Mouse (Mus musculus) neural tube, embryonic 13.5 days (tissue): ENCODE data around the gene Tnrc18. TPM values are rescaled to one million over a fixed set of nuclear protein-coding genes. Genes with fewer than 3 reads are reported as not detected.

Source experiments
- ATAC-seq: fragments of 200-750 bp; cut with Nextera tagmentation; 2 replicates; pipeline ENCODE4 v1.8.0; 2017; ENCODE audit warnings: low read depth, mild to moderate bottlenecking, moderate TSS enrichment, moderate library complexity
- H3K27ac ChIP-seq: fragments of 300-500 bp; sonication (generic); replicated peaks from 2 replicates; pipeline ENCODE4 v1.5.1; 2015; ENCODE audit warnings: moderate library complexity, mild to moderate bottlenecking, inconsistent platforms
- H3K27me3 ChIP-seq: fragments of 300-500 bp; sonication (generic); 2 replicates; pipeline ENCODE4 v1.6.1; 2015; ENCODE audit warnings: mild to moderate bottlenecking, inconsistent platforms
- H3K36me3 ChIP-seq: fragments of 300-500 bp; sonication (generic); 2 replicates; pipeline ENCODE4 v1.6.1; 2015; ENCODE audit warnings: mild to moderate bottlenecking, inconsistent platforms
- H3K4me1 ChIP-seq: fragments of 300-500 bp; sonication (generic); replicated peaks from 2 replicates; pipeline ENCODE4 v1.6.1; 2015; ENCODE audit warnings: inconsistent platforms
- H3K4me2 ChIP-seq: fragments of 300-500 bp; sonication (generic); 2 replicates; pipeline ENCODE4 v1.6.1; 2015; ENCODE audit warnings: inconsistent platforms, mild to moderate bottlenecking, moderate library complexity
- H3K4me3 ChIP-seq: fragments of 300-500 bp; sonication (generic); 2 replicates; pipeline ENCODE4 v1.5.1; 2015; ENCODE audit warnings: mild to moderate bottlenecking, inconsistent platforms
- H3K9ac ChIP-seq: fragments of 300-500 bp; sonication (generic); 2 replicates; pipeline ENCODE4 v1.6.1; 2015; ENCODE audit warnings: moderate library complexity, mild to moderate bottlenecking, inconsistent platforms
- H3K9me3 ChIP-seq: fragments of 300-500 bp; sonication (generic); 2 replicates; pipeline ENCODE4 v1.6.1; 2016; ENCODE audit warnings: inconsistent platforms
- whole genome bisulfite sequencing: fragments of 180-500 bp; shearing (Covaris S2); methylation state at CpG from one replicate; pipeline ENCODE4 v1.1.7; 2015; 5-methylcytosine and 5-hydroxymethylcytosine counted together
- polyA plus RNA-seq: library from polyadenylated mRNA; unstranded; fragments of >200 nt; fragmentation: Nextera tagmentation; extraction: Ambion mirVana; gene quantifications from 2 replicates; pipeline ENCODE4 v1.2.1, GENCODE M21; 2015

The Tnrc18 gene
- polyA plus RNA-seq, 1 experiment from 2014 or later = 30.3 TPM

GRCm38 (mm10) chr5:142812976-142813721 is 4.3 kb downstream of the Tnrc18 start:
- 3% methylated on average over 18 of the region's 18 CpGs for WGBS
- ATAC-seq = no peak
- H3K4me3 ChIP-seq = peak overlapping the region; percentile 97
- H3K36me3 ChIP-seq = peaks cover 30% of the 10 kb centered on the region
- H3K4me1 ChIP-seq = peaks cover 46% of the 10 kb centered on the region
- peak overlapping the region; percentile 99 for H3K9ac ChIP-seq
- H3K9me3 ChIP-seq = no peaks in the 10 kb centered on the region
- H3K4me2 ChIP-seq = peak overlapping the region; percentile 99
- peak overlapping the region; percentile 100 for H3K27ac ChIP-seq
- no peaks in the 10 kb centered on the region for H3K27me3 ChIP-seq

GRCm38 (mm10) chr5:142812621-142812975 is 4.9 kb downstream of the Tnrc18 start:
- 5% methylated on average over 8 of the region's 8 CpGs for WGBS
- H3K9me3 ChIP-seq = no peaks in the 10 kb centered on the region
- peak overlapping the region; percentile 97 for H3K4me3 ChIP-seq
- no peak for ATAC-seq
- H3K9ac ChIP-seq = peak overlapping the region; percentile 99
- peaks cover 49% of the 10 kb centered on the region for H3K4me1 ChIP-seq
- H3K4me2 ChIP-seq = peak overlapping the region; percentile 99
- peaks cover 36% of the 10 kb centered on the region for H3K36me3 ChIP-seq
- H3K27me3 ChIP-seq = no peaks in the 10 kb centered on the region
- peak overlapping the region; percentile 100 for H3K27ac ChIP-seq

DNA sequence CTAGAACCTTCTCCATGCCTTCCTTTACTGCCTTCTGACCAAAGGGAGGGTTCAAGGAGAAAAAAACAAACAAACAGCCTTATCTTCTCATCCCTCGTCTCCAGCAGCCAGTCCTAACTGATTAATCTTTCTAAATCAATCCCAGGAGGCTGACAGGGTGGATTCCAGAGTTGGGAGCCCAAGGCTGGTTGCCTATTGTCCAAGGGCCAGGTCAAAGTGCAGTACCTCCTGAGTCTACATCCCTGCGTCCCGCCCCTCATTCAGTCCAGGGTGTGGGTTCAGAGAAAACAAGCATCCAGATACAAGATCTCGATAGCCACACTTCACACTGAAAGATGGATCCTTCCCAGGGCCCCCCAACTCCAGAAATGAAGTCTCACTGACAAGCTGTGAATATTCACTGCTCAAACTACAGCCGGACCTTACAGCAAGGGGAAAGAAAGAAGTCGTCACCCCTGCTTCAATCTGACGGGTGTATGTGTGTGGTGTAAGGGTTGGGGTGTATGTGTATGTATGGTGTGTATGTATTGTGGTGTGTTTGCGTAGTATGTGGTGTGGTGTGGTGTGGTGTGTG is 5.5 kb downstream of the Tnrc18 start:
- 29% methylated on average over 8 of the region's 8 CpGs for WGBS
- no peaks in the 10 kb centered on the region for H3K27me3 ChIP-seq
- peak overlapping the region; percentile 99 for H3K9ac ChIP-seq
- H3K4me2 ChIP-seq = peak overlapping the region; percentile 99
- H3K4me1 ChIP-seq = peaks cover 49% of the 10 kb centered on the region
- no peaks in the 10 kb centered on the region for H3K9me3 ChIP-seq
- H3K27ac ChIP-seq = peak overlapping the region; percentile 100; the same call in 1 of the 2 replicates
- no peak for ATAC-seq
- H3K4me3 ChIP-seq = peak overlapping the region; percentile 97
- peaks cover 41% of the 10 kb centered on the region for H3K36me3 ChIP-seq

GRCm38 (mm10) chr5:142810710-142811599 is 6.5 kb downstream of the Tnrc18 start:
- H3K27ac ChIP-seq = peak overlapping the region; percentile 100; the same call in 1 of the 2 replicates
- no peak for ATAC-seq
- peaks cover 51% of the 10 kb centered on the region for H3K36me3 ChIP-seq
- H3K27me3 ChIP-seq = no peaks in the 10 kb centered on the region
- H3K9me3 ChIP-seq = no peaks in the 10 kb centered on the region
- WGBS = 14% methylated on average over 20 of the region's 20 CpGs
- peak overlapping the region; percentile 99 for H3K4me2 ChIP-seq
- peak overlapping the region; percentile 99 for H3K9ac ChIP-seq
- H3K4me1 ChIP-seq = peaks cover 58% of the 10 kb centered on the region
- H3K4me3 ChIP-seq = peak overlapping the region; percentile 97

GRCm38 (mm10) chr5:142807661-142808060 is 9.8 kb downstream of the Tnrc18 start:
- Histone ChIP-seq H3K4me2 (no peak overlapping the region), H3K36me3 (peaks cover 62% of the 10 kb centered on the region), H3K27ac (no peak overlapping the region), H3K27me3 (no peaks in the 10 kb centered on the region), H3K4me1 (peaks cover 80% of the 10 kb centered on the region), H3K9me3 (no peaks in the 10 kb centered on the region), H3K9ac (no peak overlapping the region), H3K4me3 (no peak overlapping the region)
- WGBS = 70% methylated on average over 7 of the region's 7 CpGs
- no peak for ATAC-seq

GRCm38 (mm10) chr5:142803746-142804145 is 13.7 kb downstream of the Tnrc18 start:
- no peak for ATAC-seq
- H3K4me2 ChIP-seq = no peak overlapping the region
- H3K27ac ChIP-seq = no peak overlapping the region; the same call in 1 of the 2 replicates
- H3K36me3 ChIP-seq = peaks cover 34% of the 10 kb centered on the region
- no peaks in the 10 kb centered on the region for H3K9me3 ChIP-seq
- H3K4me3 ChIP-seq = no peak overlapping the region
- peaks cover 80% of the 10 kb centered on the region for H3K4me1 ChIP-seq
- WGBS = 87% methylated on average over 1 of the region's 1 CpGs
- no peak overlapping the region for H3K9ac ChIP-seq
- H3K27me3 ChIP-seq = no peaks in the 10 kb centered on the region

- Histone ChIP-seq H3K36me3 (peaks cover 29% of the 10 kb centered on the region), H3K27me3 (no peaks in the 10 kb centered on the region), H3K9ac (0 out of 2 replicates have a peak overlapping the region, but pooled peaks have one; percentile 34), H3K9me3 (no peaks in the 10 kb centered on the region), H3K4me3 (no peak overlapping the region), H3K4me2 (no peak overlapping the region), H3K4me1 (peaks cover 88% of the 10 kb centered on the region), H3K27ac (peak overlapping the region; percentile 42; the same call in 1 of the 2 replicates)
- 79% methylated on average over 4 of the region's 4 CpGs for WGBS
- ATAC-seq = no peak
These were observed 14.6 kb downstream of the Tnrc18 start for GRCm38 (mm10) chr5:142802884-142803283.

DNA sequence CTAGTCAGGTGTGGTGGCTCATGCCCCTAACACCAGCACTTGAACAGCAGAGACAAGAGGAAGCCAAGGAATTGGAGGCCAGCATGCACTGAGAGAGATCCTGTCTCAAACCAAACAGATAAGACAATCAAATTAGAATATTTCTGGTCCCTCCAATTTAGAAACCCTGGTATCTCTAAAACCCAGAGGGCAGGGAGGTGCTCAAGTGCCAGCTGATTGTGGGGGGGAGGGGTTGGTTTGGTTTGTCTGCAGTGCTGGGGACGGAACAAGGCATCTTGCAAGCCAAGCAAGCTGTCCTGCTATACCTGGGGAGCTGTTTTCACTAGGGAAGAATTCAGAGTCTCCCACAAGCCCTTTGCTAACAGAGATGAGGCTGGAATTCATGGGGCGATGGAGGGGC is 15.5 kb downstream of the Tnrc18 start:
- Histone ChIP-seq H3K4me3 (no peak overlapping the region), H3K4me2 (peak overlapping the region; percentile 15), H3K27ac (0 out of 2 replicates have a peak overlapping the region, but pooled peaks have one; percentile 20), H3K9ac (peak overlapping the region; percentile 41), H3K27me3 (no peaks in the 10 kb centered on the region), H3K9me3 (no peaks in the 10 kb centered on the region), H3K4me1 (peaks cover 95% of the 10 kb centered on the region), H3K36me3 (peaks cover 21% of the 10 kb centered on the region)
- 41% methylated on average over 2 of the region's 2 CpGs for WGBS
- ATAC-seq = no peak

DNA sequence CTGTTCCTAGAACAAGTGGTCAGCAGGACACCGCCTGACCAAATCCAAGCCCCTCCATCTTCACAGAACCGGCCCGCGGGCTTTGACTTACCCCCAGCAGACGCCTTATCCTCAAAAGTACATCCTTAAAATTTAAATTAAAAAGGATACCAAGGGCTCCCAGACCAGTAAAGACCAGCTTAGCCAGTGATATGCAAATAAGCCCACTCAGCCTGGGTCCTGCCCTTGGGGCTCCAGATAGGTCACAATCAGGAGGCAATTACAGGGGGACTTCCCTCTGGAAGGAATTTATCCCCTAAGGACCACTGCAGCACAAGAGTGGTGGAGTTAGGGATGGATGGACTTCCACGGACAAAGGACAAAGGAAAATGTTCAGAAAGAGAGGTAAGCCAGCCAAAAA is 16.8 kb downstream of the Tnrc18 start:
- no peak for ATAC-seq
- Histone ChIP-seq H3K4me1 (peaks cover 98% of the 10 kb centered on the region), H3K27me3 (no peaks in the 10 kb centered on the region), H3K4me3 (no peak overlapping the region), H3K4me2 (no peak overlapping the region), H3K9ac (peak overlapping the region; percentile 22; the same call in 1 of the 2 replicates), H3K36me3 (0 out of 2 replicates have a peak, but pooled peaks cover 11% of the 10 kb centered on the region), H3K9me3 (no peaks in the 10 kb centered on the region), H3K27ac (no peak overlapping the region)
- 25% methylated on average over 6 of the region's 6 CpGs for WGBS

GRCm38 (mm10) chr5:142800198-142800597 is 17.3 kb downstream of the Tnrc18 start:
- Histone ChIP-seq H3K9me3 (no peaks in the 10 kb centered on the region), H3K27me3 (no peaks in the 10 kb centered on the region), H3K4me2 (no peak overlapping the region), H3K4me1 (peaks cover 98% of the 10 kb centered on the region), H3K27ac (no peak overlapping the region), H3K9ac (peak overlapping the region; percentile 22; the same call in 1 of the 2 replicates), H3K36me3 (0 out of 2 replicates have a peak, but pooled peaks cover 7% of the 10 kb centered on the region), H3K4me3 (no peak overlapping the region)
- peak; percentile 22; the same call in 1 of the 2 replicates for ATAC-seq
- WGBS = 25% methylated on average over 8 of the region's 8 CpGs

GRCm38 (mm10) chr5:142799259-142799658 is 18.2 kb downstream of the Tnrc18 start:
- 0 out of 2 replicates have a peak, but pooled peaks cover 5% of the 10 kb centered on the region for H3K36me3 ChIP-seq
- H3K27ac ChIP-seq = no peak overlapping the region; the same call in 1 of the 2 replicates
- no peaks in the 10 kb centered on the region for H3K27me3 ChIP-seq
- peaks cover 98% of the 10 kb centered on the region for H3K4me1 ChIP-seq
- WGBS = 57% methylated on average over 4 of the region's 4 CpGs
- ATAC-seq = no peak
- H3K9me3 ChIP-seq = no peaks in the 10 kb centered on the region
- no peak overlapping the region for H3K4me3 ChIP-seq
- H3K4me2 ChIP-seq = no peak overlapping the region
- 0 out of 2 replicates have a peak overlapping the region, but pooled peaks have one; percentile 34 for H3K9ac ChIP-seq
